Mouse (Mus musculus) MEL (cell line): ENCODE measurements at regions not wholly inside any gene's neighbourhood (a gene's known extent, or its start where the extent isn't known, plus 50 kb on each side); places are given as distances from the start of the nearest gene placed in this dataset.

Experiments used
- MAZ ChIP-seq: IDR thresholded peaks from 2 replicates; pipeline ENCODE4 v1.6.1; 2012; ENCODE audit warnings: low read depth, mild to moderate bottlenecking, inconsistent platforms, low read length, improper control_type of control experiment
- ZC3H11A ChIP-seq: IDR thresholded peaks from 2 replicates; pipeline ENCODE4 v1.6.1; 2012; ENCODE audit warnings: low read depth, mild to moderate bottlenecking, inconsistent platforms, low read length, improper control_type of control experiment

DNA sequence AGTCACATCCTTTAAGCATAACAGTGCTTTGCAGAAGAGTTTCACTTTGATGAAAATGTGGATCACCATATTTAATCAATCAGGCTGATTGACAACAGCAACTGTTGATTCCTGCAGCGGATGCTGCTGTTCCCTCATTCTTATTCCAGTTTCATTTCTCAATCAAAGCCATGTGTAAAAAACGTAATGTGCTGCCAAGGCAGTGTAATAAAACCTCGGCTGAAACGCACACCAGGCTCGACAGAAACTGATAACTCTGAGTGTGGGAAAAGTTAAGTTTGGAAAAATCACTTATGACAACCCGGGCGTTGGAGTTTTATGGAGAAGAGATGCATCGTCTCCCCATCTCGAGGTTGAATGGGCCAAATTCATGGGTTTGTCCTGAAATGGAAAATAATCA lies 78.2 kb downstream of the Insig2 start (continued):
- no peak for TF ChIP-seq ZC3H11A
- no peak for TF ChIP-seq MAZ
